Mouse (Mus musculus): ENCODE data around the gene Olfr628. TPM values are rescaled to one million over a fixed set of nuclear protein-coding genes. Genes with fewer than 3 reads are reported as not detected.
"Not testable (repeated sequence)": the region's sequence is repeated elsewhere in the genome, so short reads cannot be mapped to it uniquely, and the experiment has no call there.

Olfr628 gene
- not detected in 2 replicates for polyA plus RNA-seq (2014; fragmentation: Nextera tagmentation; extraction: Ambion mirVana)

- 79% methylated on average over 1 of the region's 1 CpGs for WGBS
These were observed at the start of gene Olfr628 for GRCm38 (mm10) chr7:103730074-103730473. Gene Olfr628, plus strand, starts transcription at chr7:103730374.

GRCm38 (mm10) chr7:103682420-103682819 is 47.8 kb upstream of the Olfr628 start, which contains the start of gene Olfr625-ps1:
Gene Olfr625-ps1, plus strand, starts transcription at chr7:103682720.
- H3K4me2 ChIP-seq (replicated peaks; ENCODE audit: low read depth, low read length) = no peak within 1 kb of the TSS
- no peak for ATAC-seq (ENCODE audit: insufficient number of reproducible peaks, insufficient read depth, low FRiP score, low read depth)
- H3K9me3 ChIP-seq (ENCODE audit: control insufficient read depth, low read depth, low read length) = no peaks in the 10 kb centered on the region
- H3K36me3 ChIP-seq (ENCODE audit: control insufficient read depth, insufficient read depth, low read length) = no peaks in the 10 kb centered on the region
- H3K9ac ChIP-seq (replicated peaks; ENCODE audit: low read depth, low read length) = no peak within 1 kb of the TSS
- no peak within 1 kb of the TSS for H3K4me3 ChIP-seq (ENCODE audit: low read depth, low read length)
- no peaks in the 10 kb centered on the region for H3K4me1 ChIP-seq (ENCODE audit: control insufficient read depth, insufficient read depth, low read length)
- H3K27me3 ChIP-seq (ENCODE audit: control insufficient read depth, insufficient read depth, low read length) = no peaks in the 10 kb centered on the region
- no peak within 1 kb of the TSS for H3K27ac ChIP-seq (ENCODE audit: low read length)

More at GRCm38 (mm10) chr7:103730074-103730473, at the start of gene Olfr628:
- Histone ChIP-seq H3K9me3 (ENCODE audit: control insufficient read depth, low read depth, low read length) (no peaks in the 10 kb centered on the region), H3K27me3 (ENCODE audit: control insufficient read depth, insufficient read depth, low read length) (no peaks in the 10 kb centered on the region), H3K36me3 (ENCODE audit: control insufficient read depth, insufficient read depth, low read length) (no peaks in the 10 kb centered on the region), H3K4me2 (replicated peaks; ENCODE audit: low read depth, low read length) (no peak within 1 kb of the TSS), H3K27ac (ENCODE audit: low read length) (no peak within 1 kb of the TSS), H3K4me1 (ENCODE audit: control insufficient read depth, insufficient read depth, low read length) (no peaks in the 10 kb centered on the region), H3K9ac (replicated peaks; ENCODE audit: low read depth, low read length) (no peak within 1 kb of the TSS), H3K4me3 (ENCODE audit: low read depth, low read length) (no peak within 1 kb of the TSS)
- ATAC-seq (ENCODE audit: insufficient number of reproducible peaks, insufficient read depth, low FRiP score, low read depth) = no peak

GRCm38 (mm10) chr7:103699469-103699868 is 30.7 kb upstream of the Olfr628 start:
- Histone ChIP-seq H3K4me3 (ENCODE audit: low read depth, low read length) (no peak overlapping the region), H3K4me2 (replicated peaks; ENCODE audit: low read depth, low read length) (no peak overlapping the region)

GRCm38 (mm10) chr7:103712024-103712423 is 18.1 kb upstream of the Olfr628 start:
- H3K4me2 ChIP-seq (replicated peaks; ENCODE audit: low read depth, low read length) = no peak overlapping the region
- no peak overlapping the region for H3K27ac ChIP-seq (ENCODE audit: low read length)
- ATAC-seq (ENCODE audit: insufficient number of reproducible peaks, insufficient read depth, low FRiP score, low read depth) = no peak
- 29% methylated on average over 2 of the region's 2 CpGs for WGBS
- H3K27me3 ChIP-seq (ENCODE audit: control insufficient read depth, insufficient read depth, low read length) = no peaks in the 10 kb centered on the region
- H3K9ac ChIP-seq (replicated peaks; ENCODE audit: low read depth, low read length) = no peak overlapping the region
- H3K4me3 ChIP-seq (ENCODE audit: low read depth, low read length) = no peak overlapping the region
- no peaks in the 10 kb centered on the region for H3K4me1 ChIP-seq (ENCODE audit: control insufficient read depth, insufficient read depth, low read length)
- H3K36me3 ChIP-seq (ENCODE audit: control insufficient read depth, insufficient read depth, low read length) = no peaks in the 10 kb centered on the region
- no peaks in the 10 kb centered on the region for H3K9me3 ChIP-seq (ENCODE audit: control insufficient read depth, low read depth, low read length)

More at GRCm38 (mm10) chr7:103699469-103699868, 30.7 kb upstream of the Olfr628 start:
- 90% methylated on average over 4 of the region's 4 CpGs for WGBS
- no peak for ATAC-seq (ENCODE audit: insufficient number of reproducible peaks, insufficient read depth, low FRiP score, low read depth)
- H3K4me1 ChIP-seq (ENCODE audit: control insufficient read depth, insufficient read depth, low read length) = no peaks in the 10 kb centered on the region
- no peak overlapping the region for H3K9ac ChIP-seq (replicated peaks; ENCODE audit: low read depth, low read length)
- H3K36me3 ChIP-seq (ENCODE audit: control insufficient read depth, insufficient read depth, low read length) = no peaks in the 10 kb centered on the region
- no peaks in the 10 kb centered on the region for H3K27me3 ChIP-seq (ENCODE audit: control insufficient read depth, insufficient read depth, low read length)
- H3K27ac ChIP-seq (ENCODE audit: low read length) = no peak overlapping the region
- no peaks in the 10 kb centered on the region for H3K9me3 ChIP-seq (ENCODE audit: control insufficient read depth, low read depth, low read length)

GRCm38 (mm10) chr7:103714371-103714770 is 15.8 kb upstream of the Olfr628 start, which contains the start of gene Olfr243:
Gene Olfr243, plus strand, starts transcription at chr7:103714671.
- H3K4me2 ChIP-seq (replicated peaks; ENCODE audit: low read depth, low read length) = no peak within 1 kb of the TSS
- no peaks in the 10 kb centered on the region for H3K4me1 ChIP-seq (ENCODE audit: control insufficient read depth, insufficient read depth, low read length)
- no peak within 1 kb of the TSS for H3K9ac ChIP-seq (replicated peaks; ENCODE audit: low read depth, low read length)
- ATAC-seq (ENCODE audit: insufficient number of reproducible peaks, insufficient read depth, low FRiP score, low read depth) = no peak
- no peak within 1 kb of the TSS for H3K27ac ChIP-seq (ENCODE audit: low read length)
- H3K4me3 ChIP-seq (ENCODE audit: low read depth, low read length) = no peak within 1 kb of the TSS
- no peaks in the 10 kb centered on the region for H3K36me3 ChIP-seq (ENCODE audit: control insufficient read depth, insufficient read depth, low read length)
- H3K9me3 ChIP-seq (ENCODE audit: control insufficient read depth, low read depth, low read length) = no peaks in the 10 kb centered on the region
- H3K27me3 ChIP-seq (ENCODE audit: control insufficient read depth, insufficient read depth, low read length) = no peaks in the 10 kb centered on the region

- H3K9ac ChIP-seq (replicated peaks; ENCODE audit: low read depth, low read length); H3K9me3 ChIP-seq (ENCODE audit: control insufficient read depth, low read depth, low read length); H3K27me3 ChIP-seq (ENCODE audit: control insufficient read depth, insufficient read depth, low read length); H3K4me3 ChIP-seq (ENCODE audit: low read depth, low read length); H3K4me2 ChIP-seq (replicated peaks; ENCODE audit: low read depth, low read length); H3K36me3 ChIP-seq (ENCODE audit: control insufficient read depth, insufficient read depth, low read length); H3K27ac ChIP-seq (ENCODE audit: low read length); ATAC-seq (ENCODE audit: insufficient number of reproducible peaks, insufficient read depth, low FRiP score, low read depth); H3K4me1 ChIP-seq (ENCODE audit: control insufficient read depth, insufficient read depth, low read length): not testable (repeated sequence)
- 95% methylated on average over 1 of the region's 1 CpGs for WGBS
These were observed 13.8 kb upstream of the Olfr628 start for GRCm38 (mm10) chr7:103716398-103716797.

- no peaks in the 10 kb centered on the region for H3K36me3 ChIP-seq (ENCODE audit: control insufficient read depth, insufficient read depth, low read length)
- H3K27me3 ChIP-seq (ENCODE audit: control insufficient read depth, insufficient read depth, low read length) = no peaks in the 10 kb centered on the region
- no peak within 1 kb of the TSS for H3K9ac ChIP-seq (replicated peaks; ENCODE audit: low read depth, low read length)
- ATAC-seq (ENCODE audit: insufficient number of reproducible peaks, insufficient read depth, low FRiP score, low read depth) = no peak
- no peak within 1 kb of the TSS for H3K27ac ChIP-seq (ENCODE audit: low read length)
- no peak within 1 kb of the TSS for H3K4me3 ChIP-seq (ENCODE audit: low read depth, low read length)
- H3K4me2 ChIP-seq (replicated peaks; ENCODE audit: low read depth, low read length) = no peak within 1 kb of the TSS
- H3K4me1 ChIP-seq (ENCODE audit: control insufficient read depth, insufficient read depth, low read length) = no peaks in the 10 kb centered on the region
- no peaks in the 10 kb centered on the region for H3K9me3 ChIP-seq (ENCODE audit: control insufficient read depth, low read depth, low read length)
- WGBS = 77% methylated on average over 2 of the region's 2 CpGs
These were observed 14.7 kb downstream of the Olfr628 start, which contains the start of gene Olfr629 for GRCm38 (mm10) chr7:103744843-103745242. Gene Olfr629, minus strand, starts transcription at chr7:103744943.

- H3K9ac ChIP-seq (replicated peaks; ENCODE audit: low read depth, low read length) = no peak within 1 kb of the TSS
- no peaks in the 10 kb centered on the region for H3K27me3 ChIP-seq (ENCODE audit: control insufficient read depth, insufficient read depth, low read length)
- no peak for ATAC-seq (ENCODE audit: insufficient number of reproducible peaks, insufficient read depth, low FRiP score, low read depth)
- WGBS = 35% methylated on average over 2 of the region's 2 CpGs
- no peaks in the 10 kb centered on the region for H3K36me3 ChIP-seq (ENCODE audit: control insufficient read depth, insufficient read depth, low read length)
- no peak within 1 kb of the TSS for H3K27ac ChIP-seq (ENCODE audit: low read length)
- H3K4me2 ChIP-seq (replicated peaks; ENCODE audit: low read depth, low read length) = no peak within 1 kb of the TSS
- H3K4me1 ChIP-seq (ENCODE audit: control insufficient read depth, insufficient read depth, low read length) = no peaks in the 10 kb centered on the region
- no peak within 1 kb of the TSS for H3K4me3 ChIP-seq (ENCODE audit: low read depth, low read length)
- H3K9me3 ChIP-seq (ENCODE audit: control insufficient read depth, low read depth, low read length) = no peaks in the 10 kb centered on the region
These were observed 27.1 kb downstream of the Olfr628 start, which contains the start of gene Olfr630 for GRCm38 (mm10) chr7:103757233-103757632. Gene Olfr630, minus strand, starts transcription at chr7:103757333.

GRCm38 (mm10) chr7:103762212-103762611 is 32.0 kb downstream of the Olfr628 start:
- H3K9me3 ChIP-seq (ENCODE audit: control insufficient read depth, low read depth, low read length) = not testable (repeated sequence)

More at GRCm38 (mm10) chr7:103762212-103762611, 32.0 kb downstream of the Olfr628 start:
- H3K4me3 ChIP-seq (ENCODE audit: low read depth, low read length); H3K4me1 ChIP-seq (ENCODE audit: control insufficient read depth, insufficient read depth, low read length); H3K27me3 ChIP-seq (ENCODE audit: control insufficient read depth, insufficient read depth, low read length); H3K9ac ChIP-seq (replicated peaks; ENCODE audit: low read depth, low read length); H3K27ac ChIP-seq (ENCODE audit: low read length); H3K36me3 ChIP-seq (ENCODE audit: control insufficient read depth, insufficient read depth, low read length); H3K4me2 ChIP-seq (replicated peaks; ENCODE audit: low read depth, low read length); ATAC-seq (ENCODE audit: insufficient number of reproducible peaks, insufficient read depth, low FRiP score, low read depth): not testable (repeated sequence)
- WGBS = 92% methylated on average over 6 of the region's 6 CpGs

All from stomach, embryonic 14.5 days (tissue).